Mouse (Mus musculus) limb, embryonic 11.5 days (tissue): ENCODE data around the gene Cdk2ap2. TPM values are rescaled to one million over a fixed set of nuclear protein-coding genes. Genes with fewer than 3 reads are reported as not detected.

ENCODE experiments used
- ATAC-seq: fragments of 200-750 bp; cut with Nextera tagmentation; 2 replicates; pipeline ENCODE4 v1.8.0; 2017; ENCODE audit warnings: low read depth; ENCODE audit not compliant: insufficient number of reproducible peaks, low FRiP score, low TSS enrichment
- DNase-seq: peaks from one replicate; pipeline ENCODE4 v3.0.0-alpha.2; 2015; ENCODE audit warnings: low spot score
- H3K27ac ChIP-seq: fragments of 300-500 bp; sonication (generic); replicated peaks from 2 replicates; pipeline ENCODE4 v1.5.1; 2014; ENCODE audit warnings: low read depth, mild to moderate bottlenecking, low read length
- H3K27me3 ChIP-seq: fragments of 300-500 bp; sonication (generic); 2 replicates; pipeline ENCODE4 v1.6.1; 2014; ENCODE audit warnings: mild to moderate bottlenecking, low read length, mixed read lengths; ENCODE audit not compliant: control insufficient read depth, insufficient read depth
- H3K36me3 ChIP-seq: fragments of 300-500 bp; sonication (generic); 2 replicates; pipeline ENCODE4 v1.6.1; 2014; ENCODE audit warnings: mild to moderate bottlenecking, low read length, moderate library complexity, mixed read lengths; ENCODE audit not compliant: control insufficient read depth, insufficient read depth
- H3K4me1 ChIP-seq: fragments of 300-500 bp; sonication (generic); 2 replicates; pipeline ENCODE4 v1.6.1; 2014; ENCODE audit warnings: low read length, mixed read lengths; ENCODE audit not compliant: control insufficient read depth, insufficient read depth
- H3K4me2 ChIP-seq: fragments of 300-500 bp; sonication (generic); 2 replicates; pipeline ENCODE4 v1.6.1; 2014; ENCODE audit warnings: low read depth, mild to moderate bottlenecking, moderate library complexity; ENCODE audit not compliant: severe bottlenecking
- H3K4me3 ChIP-seq: fragments of 300-500 bp; sonication (generic); 2 replicates; pipeline ENCODE4 v1.5.1; 2014; ENCODE audit warnings: low read depth, low read length
- H3K9ac ChIP-seq: fragments of 300-500 bp; sonication (generic); 2 replicates; pipeline ENCODE4 v1.6.1; 2014; ENCODE audit warnings: mild to moderate bottlenecking, low read length
- H3K9me3 ChIP-seq: fragments of 300-500 bp; sonication (generic); 2 replicates; pipeline ENCODE4 v1.6.1; 2016; ENCODE audit warnings: low read length; ENCODE audit not compliant: control insufficient read depth
- WGBS: fragments of 180-500 bp; shearing (Covaris S2); extraction: QIAGEN DNeasy Blood & Tissue Kit; methylation state at CpG from one replicate; pipeline ENCODE4 v1.1.7; 2014; 5-methylcytosine and 5-hydroxymethylcytosine counted together
- polyA plus RNA-seq: library from polyadenylated mRNA; unstranded; fragments of >200 nt; fragmentation: Nextera tagmentation; extraction: Ambion mirVana; gene quantifications from 2 replicates; pipeline ENCODE4 v1.2.1, GENCODE M21; 2014

Gene Cdk2ap2
- polyA plus RNA-seq, 1 experiment from 2014 or later: 81.6 TPM

GRCm38 (mm10) chr19:4101466-4101865 lies 4.5 kb downstream of the Cdk2ap2 start:
- Histone ChIP-seq H3K27me3 (peaks cover 22% of the 10 kb centered on the region), H3K9ac (no peak overlapping the region)
- WGBS: 61% methylated on average over 6 of the region's 6 CpGs

GRCm38 (mm10) chr19:4102049-4102448 lies 5.1 kb downstream of the Cdk2ap2 start:
- H3K27ac ChIP-seq: no peak overlapping the region
- H3K27me3 ChIP-seq: peaks cover 22% of the 10 kb centered on the region
- WGBS: 92% methylated on average over 2 of the region's 2 CpGs
- H3K4me2 ChIP-seq: no peak overlapping the region
- H3K9ac ChIP-seq: no peak overlapping the region
- no peak for DNase-seq
- ATAC-seq: no peak
- H3K9me3 ChIP-seq: no peaks in the 10 kb centered on the region
- H3K36me3 ChIP-seq: no peaks in the 10 kb centered on the region
- no peak overlapping the region for H3K4me3 ChIP-seq
- peaks cover 24% of the 10 kb centered on the region for H3K4me1 ChIP-seq

More at GRCm38 (mm10) chr19:4101466-4101865, 4.5 kb downstream of the Cdk2ap2 start:
- Histone ChIP-seq H3K9me3 (no peaks in the 10 kb centered on the region), H3K4me2 (peak overlapping the region; percentile 95; the same call in 1 of the 2 replicates), H3K27ac (no peak overlapping the region), H3K4me3 (peak overlapping the region; percentile 43; the same call in 1 of the 2 replicates), H3K36me3 (no peaks in the 10 kb centered on the region), H3K4me1 (peaks cover 24% of the 10 kb centered on the region)
- DNase-seq (no peak), ATAC-seq (no peak)

- Histone ChIP-seq H3K9ac (no peak overlapping the region), H3K4me1 (peaks cover 24% of the 10 kb centered on the region), H3K4me3 (no peak overlapping the region), H3K9me3 (no peaks in the 10 kb centered on the region), H3K27ac (no peak overlapping the region), H3K36me3 (no peaks in the 10 kb centered on the region), H3K4me2 (no peak overlapping the region), H3K27me3 (peaks cover 22% of the 10 kb centered on the region)
- 95% methylated on average over 12 of the region's 12 CpGs for WGBS
- no peak for DNase-seq
- ATAC-seq: no peak
Observed at GRCm38 (mm10) chr19:4102626-4103025, 5.6 kb downstream of the Cdk2ap2 start.

GRCm38 (mm10) chr19:4103294-4103693 lies 6.3 kb downstream of the Cdk2ap2 start:
- H3K4me2 ChIP-seq: no peak overlapping the region
- no peak overlapping the region for H3K27ac ChIP-seq
- H3K9ac ChIP-seq: no peak overlapping the region
- no peaks in the 10 kb centered on the region for H3K9me3 ChIP-seq
- peaks cover 22% of the 10 kb centered on the region for H3K27me3 ChIP-seq
- no peak overlapping the region for H3K4me3 ChIP-seq
- DNase-seq (no peak), ATAC-seq (no peak)
- peaks cover 24% of the 10 kb centered on the region for H3K4me1 ChIP-seq
- WGBS: 94% methylated on average over 18 of the region's 18 CpGs
- H3K36me3 ChIP-seq: no peaks in the 10 kb centered on the region

- Histone ChIP-seq H3K27ac (no peak overlapping the region), H3K4me2 (no peak overlapping the region), H3K4me1 (peaks cover 22% of the 10 kb centered on the region), H3K9ac (no peak overlapping the region), H3K36me3 (no peaks in the 10 kb centered on the region), H3K9me3 (no peaks in the 10 kb centered on the region), H3K4me3 (no peak overlapping the region), H3K27me3 (peaks cover 22% of the 10 kb centered on the region)
- DNase-seq (no peak), ATAC-seq (no peak)
- WGBS: 53% methylated on average over 3 of the region's 3 CpGs
Observed at GRCm38 (mm10) chr19:4103792-4104191, 6.8 kb downstream of the Cdk2ap2 start.

- H3K27me3 ChIP-seq: peaks cover 21% of the 10 kb centered on the region
- H3K4me3 ChIP-seq: no peak overlapping the region
- H3K27ac ChIP-seq: no peak overlapping the region
- H3K36me3 ChIP-seq: no peaks in the 10 kb centered on the region
- DNase-seq: no peak
- no peaks in the 10 kb centered on the region for H3K9me3 ChIP-seq
- no peak for ATAC-seq
- WGBS: 88% methylated on average over 16 of the region's 16 CpGs
- H3K4me2 ChIP-seq: no peak overlapping the region
- no peak overlapping the region for H3K9ac ChIP-seq
- peaks cover 14% of the 10 kb centered on the region for H3K4me1 ChIP-seq
Observed at GRCm38 (mm10) chr19:4104675-4105194, 7.8 kb downstream of the Cdk2ap2 start.

GRCm38 (mm10) chr19:4106654-4107053 lies 9.7 kb downstream of the Cdk2ap2 start:
- 93% methylated on average over 14 of the region's 14 CpGs for WGBS
- no peak for DNase-seq
- H3K4me2 ChIP-seq: no peak overlapping the region

GRCm38 (mm10) chr19:4108535-4108934 lies 11.6 kb downstream of the Cdk2ap2 start:
- Histone ChIP-seq H3K27me3 (no peaks in the 10 kb centered on the region), H3K4me1 (peaks cover 7% of the 10 kb centered on the region), H3K36me3 (peaks cover 8% of the 10 kb centered on the region; the same call in 1 of the 2 replicates), H3K27ac (no peak overlapping the region), H3K9me3 (no peaks in the 10 kb centered on the region), H3K4me3 (no peak overlapping the region), H3K9ac (no peak overlapping the region), H3K4me2 (no peak overlapping the region)
- 88% methylated on average over 9 of the region's 9 CpGs for WGBS
- no peak for ATAC-seq
- DNase-seq: no peak

More at GRCm38 (mm10) chr19:4106654-4107053, 9.7 kb downstream of the Cdk2ap2 start:
- peaks cover 3% of the 10 kb centered on the region; the same call in 1 of the 2 replicates for H3K4me1 ChIP-seq
- no peak overlapping the region for H3K27ac ChIP-seq
- H3K9ac ChIP-seq: no peak overlapping the region
- H3K27me3 ChIP-seq: peaks cover 6% of the 10 kb centered on the region
- no peak for ATAC-seq
- H3K4me3 ChIP-seq: no peak overlapping the region
- H3K9me3 ChIP-seq: no peaks in the 10 kb centered on the region
- no peaks in the 10 kb centered on the region for H3K36me3 ChIP-seq
